Mouse (Mus musculus) limb, embryonic 10.5 days (tissue): ENCODE results near the gene Nek8. TPM values are rescaled to one million over a fixed set of nuclear protein-coding genes. Genes with fewer than 3 reads are reported as not detected.
"Not testable (repeated sequence)": the region's sequence is repeated elsewhere in the genome, so short reads cannot be mapped to it uniquely, and the experiment has no call there.

Source experiments
- DNase-seq: peaks from one replicate; pipeline ENCODE4 v3.0.0-alpha.2; 2017; ENCODE audit warnings: low spot score
- H3K27ac ChIP-seq: fragments of 300-500 bp; sonication (generic); 2 replicates; pipeline ENCODE4 v1.5.1; 2016; ENCODE audit warnings: mild to moderate bottlenecking
- H3K27me3 ChIP-seq: fragments of 300-500 bp; sonication (generic); 2 replicates; pipeline ENCODE4 v1.6.1; 2016; ENCODE audit warnings: low read depth, mild to moderate bottlenecking; ENCODE audit not compliant: poor library complexity, severe bottlenecking
- H3K36me3 ChIP-seq: fragments of 300-500 bp; sonication (generic); 2 replicates; pipeline ENCODE4 v1.6.1; 2016; ENCODE audit warnings: mild to moderate bottlenecking, moderate library complexity
- H3K4me1 ChIP-seq: fragments of 300-500 bp; sonication (generic); 2 replicates; pipeline ENCODE4 v1.6.1; 2016
- H3K4me3 ChIP-seq: fragments of 300-500 bp; sonication (generic); 2 replicates; pipeline ENCODE4 v1.5.1; 2016; ENCODE audit warnings: mild to moderate bottlenecking, moderate library complexity
- H3K9me3 ChIP-seq: fragments of 300-500 bp; sonication (generic); replicated peaks from 2 replicates; pipeline ENCODE4 v1.6.1; 2016; ENCODE audit warnings: mild to moderate bottlenecking
- WGBS: fragments of 180-500 bp; shearing (Covaris S2); methylation state at CpG from one replicate; pipeline ENCODE4 v1.1.7; 2016; 5-methylcytosine and 5-hydroxymethylcytosine counted together
- polyA plus RNA-seq: library from polyadenylated mRNA; unstranded; fragments of >200 nt; fragmentation: Nextera tagmentation; extraction: Ambion mirVana; gene quantifications from 2 replicates; pipeline ENCODE4 v1.2.1, GENCODE M21; 2016

Nek8 gene
- polyA plus RNA-seq, 1 experiment from 2014 or later, result 19.9 TPM

DNA sequence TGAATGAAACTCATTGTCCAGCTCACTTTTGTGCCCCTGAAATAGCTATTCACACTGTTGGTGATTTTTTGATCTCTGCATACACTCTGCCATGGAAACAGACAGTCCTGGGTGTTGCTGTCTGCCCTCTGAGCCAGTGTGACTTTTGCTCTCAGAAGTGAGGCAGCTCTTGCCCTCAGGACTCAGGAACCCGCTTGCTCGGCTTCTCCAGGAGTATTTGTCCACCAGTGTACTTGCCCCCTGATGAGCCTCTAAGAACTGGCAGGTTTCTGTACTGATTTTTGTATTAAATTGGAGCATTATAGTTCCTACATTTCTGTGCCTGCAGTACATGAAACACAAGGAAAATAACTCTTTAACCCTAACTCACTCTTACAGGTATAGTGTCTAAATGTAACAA lies 33.0 kb downstream of the Nek8 start:
- Histone ChIP-seq H3K36me3 (peaks cover 57% of the 10 kb centered on the region), H3K27ac (no peak overlapping the region), H3K9me3 (no peaks in the 10 kb centered on the region), H3K27me3 (no peaks in the 10 kb centered on the region), H3K4me3 (no peak overlapping the region), H3K4me1 (no peaks in the 10 kb centered on the region)
- DNase-seq, result no peak
- WGBS, result 96% methylated on average over 2 of the region's 2 CpGs

GRCm38 (mm10) chr11:78140665-78141064 lies 35.8 kb downstream of the Nek8 start:
- peaks cover 29% of the 10 kb centered on the region for H3K36me3 ChIP-seq
- H3K4me3 ChIP-seq, result no peak overlapping the region
- H3K27ac ChIP-seq, result no peak overlapping the region
- no peak for DNase-seq
- WGBS, result 85% methylated on average over 5 of the region's 5 CpGs
- no peaks in the 10 kb centered on the region for H3K9me3 ChIP-seq
- no peaks in the 10 kb centered on the region for H3K4me1 ChIP-seq
- no peaks in the 10 kb centered on the region for H3K27me3 ChIP-seq

DNA sequence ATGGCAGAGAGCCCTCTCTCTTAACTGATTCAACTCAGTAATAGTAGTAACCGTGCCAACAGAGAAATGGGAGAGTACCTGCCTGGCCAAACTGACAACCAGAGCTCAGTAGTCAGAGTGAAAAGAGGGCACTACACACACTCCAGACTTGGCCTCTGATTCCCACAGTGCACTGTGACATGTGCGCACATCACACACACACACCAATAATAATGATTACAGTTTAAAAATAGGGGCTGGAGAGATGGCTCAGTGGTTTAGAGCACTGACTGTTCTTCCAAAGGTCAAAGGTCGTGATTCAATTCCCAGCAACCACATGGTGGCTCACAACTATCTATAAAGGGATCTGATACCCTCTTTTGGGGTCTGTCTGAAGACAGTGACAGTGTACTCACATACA lies 38.5 kb downstream of the Nek8 start:
- Histone ChIP-seq H3K36me3 (peaks cover 4% of the 10 kb centered on the region), H3K4me1 (no peaks in the 10 kb centered on the region), H3K27ac (no peak overlapping the region), H3K27me3 (no peaks in the 10 kb centered on the region), H3K9me3 (no peaks in the 10 kb centered on the region), H3K4me3 (no peak overlapping the region)
- no peak for DNase-seq
- WGBS, result 88% methylated on average over 3 of the region's 3 CpGs

GRCm38 (mm10) chr11:78137584-78137983 lies 38.9 kb downstream of the Nek8 start:
- Histone ChIP-seq H3K4me3 (no peak overlapping the region), H3K4me1 (no peaks in the 10 kb centered on the region), H3K9me3 (no peaks in the 10 kb centered on the region), H3K36me3 (0 out of 2 replicates have a peak, but pooled peaks cover 4% of the 10 kb centered on the region), H3K27ac (no peak overlapping the region), H3K27me3 (no peaks in the 10 kb centered on the region)
- WGBS, result 87% methylated on average over 4 of the region's 4 CpGs
- no peak for DNase-seq

DNA sequence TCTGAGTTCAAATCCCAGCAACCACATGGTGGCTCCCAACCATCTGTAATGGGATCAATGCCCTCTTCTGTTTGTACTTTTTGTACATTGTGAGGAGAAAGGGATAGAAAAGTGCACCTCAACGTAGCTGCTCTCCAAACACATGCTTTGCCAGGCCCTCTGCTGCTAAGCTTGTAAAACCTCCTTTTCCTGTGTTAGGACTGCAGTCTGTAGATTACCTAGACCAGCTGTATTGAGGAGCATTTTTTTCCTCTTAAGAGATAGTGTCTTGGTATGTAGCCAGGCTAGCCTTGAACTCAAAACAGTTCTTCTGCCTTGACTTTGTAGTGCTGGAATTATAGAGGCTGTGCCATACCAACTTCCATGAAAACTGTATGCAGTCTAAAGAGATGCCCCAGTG lies 40.3 kb downstream of the Nek8 start:
- Histone ChIP-seq H3K4me3 (no peak overlapping the region), H3K36me3 (peaks cover 11% of the 10 kb centered on the region), H3K4me1 (no peaks in the 10 kb centered on the region), H3K27ac (no peak overlapping the region), H3K27me3 (no peaks in the 10 kb centered on the region), H3K9me3 (no peaks in the 10 kb centered on the region)
- 95% methylated on average over 1 of the region's 1 CpGs for WGBS
- DNase-seq, result no peak

- not testable (repeated sequence) for H3K4me3 ChIP-seq, DNase-seq, H3K27me3 ChIP-seq, H3K4me1 ChIP-seq, H3K9me3 ChIP-seq, H3K27ac ChIP-seq
- peaks cover 12% of the 10 kb centered on the region for H3K36me3 ChIP-seq
- 92% methylated on average over 7 of the region's 7 CpGs for WGBS
Measured at GRCm38 (mm10) chr11:78135314-78135713, 41.2 kb downstream of the Nek8 start.

DNA sequence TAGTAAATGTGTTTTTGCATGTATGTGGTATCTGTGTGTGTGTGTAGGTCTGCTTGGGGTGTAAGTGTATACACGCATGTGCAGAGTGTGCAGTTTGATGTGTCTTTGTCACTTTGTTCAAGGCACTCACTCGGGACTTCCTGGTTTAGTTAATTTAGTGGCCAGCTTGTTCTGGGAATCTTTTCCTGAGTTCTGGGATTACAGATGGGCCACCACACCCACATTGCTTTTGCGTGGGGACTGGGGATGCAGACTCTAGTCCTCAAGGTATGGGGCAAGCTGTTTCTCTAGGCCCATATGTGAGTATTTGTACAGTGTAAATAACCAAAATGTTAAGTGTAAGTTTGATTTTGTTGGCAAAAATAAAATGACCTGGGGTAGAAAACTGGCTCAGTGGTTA lies 42.1 kb downstream of the Nek8 start:
- no peak overlapping the region for H3K27ac ChIP-seq
- H3K27me3 ChIP-seq, result no peaks in the 10 kb centered on the region
- H3K4me3 ChIP-seq, result no peak overlapping the region
- no peaks in the 10 kb centered on the region for H3K9me3 ChIP-seq
- 84% methylated on average over 3 of the region's 3 CpGs for WGBS
- no peaks in the 10 kb centered on the region for H3K4me1 ChIP-seq
- DNase-seq, result no peak
- peaks cover 16% of the 10 kb centered on the region for H3K36me3 ChIP-seq

GRCm38 (mm10) chr11:78133915-78134314 lies 42.6 kb downstream of the Nek8 start:
- WGBS, result 89% methylated on average over 6 of the region's 6 CpGs
- H3K4me1 ChIP-seq, result no peaks in the 10 kb centered on the region
- no peaks in the 10 kb centered on the region for H3K9me3 ChIP-seq
- DNase-seq, result no peak
- H3K4me3 ChIP-seq, result no peak overlapping the region
- no peak overlapping the region for H3K27ac ChIP-seq
- peaks cover 20% of the 10 kb centered on the region for H3K36me3 ChIP-seq
- H3K27me3 ChIP-seq, result no peaks in the 10 kb centered on the region

DNA sequence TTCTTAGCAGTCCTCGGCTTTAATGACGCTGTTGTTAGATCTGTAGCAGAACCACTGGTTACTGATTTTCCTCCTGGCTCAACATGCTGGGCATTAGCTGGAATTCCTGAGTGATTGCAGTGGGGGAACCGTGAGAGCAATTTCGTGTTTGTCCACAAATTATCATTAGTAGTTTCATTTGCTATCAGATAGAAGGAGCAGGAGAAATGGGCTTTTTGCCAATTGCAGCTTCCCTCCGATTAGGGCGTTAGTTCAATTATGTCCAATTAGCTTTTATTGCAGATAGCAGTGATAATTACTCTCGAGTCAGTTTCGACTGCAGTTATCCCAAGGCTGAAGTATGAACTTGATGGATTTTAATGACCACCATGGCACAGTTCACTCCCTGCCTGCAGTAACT lies 47.0 kb downstream of the Nek8 start:
- H3K27me3 ChIP-seq, result no peaks in the 10 kb centered on the region
- H3K4me3 ChIP-seq, result no peak overlapping the region
- H3K4me1 ChIP-seq, result no peaks in the 10 kb centered on the region
- no peak overlapping the region for H3K27ac ChIP-seq
- H3K36me3 ChIP-seq, result peaks cover 22% of the 10 kb centered on the region
- DNase-seq, result no peak
- WGBS, result 78% methylated on average over 8 of the region's 8 CpGs
- no peaks in the 10 kb centered on the region for H3K9me3 ChIP-seq

- Histone ChIP-seq H3K27ac (no peak overlapping the region), H3K36me3 (peaks cover 24% of the 10 kb centered on the region), H3K4me1 (no peaks in the 10 kb centered on the region), H3K27me3 (no peaks in the 10 kb centered on the region), H3K9me3 (no peaks in the 10 kb centered on the region), H3K4me3 (no peak overlapping the region)
- DNase-seq, result no peak
- WGBS, result 86% methylated on average over 4 of the region's 4 CpGs
Measured at GRCm38 (mm10) chr11:78126739-78127138, 49.7 kb downstream of the Nek8 start.

DNA sequence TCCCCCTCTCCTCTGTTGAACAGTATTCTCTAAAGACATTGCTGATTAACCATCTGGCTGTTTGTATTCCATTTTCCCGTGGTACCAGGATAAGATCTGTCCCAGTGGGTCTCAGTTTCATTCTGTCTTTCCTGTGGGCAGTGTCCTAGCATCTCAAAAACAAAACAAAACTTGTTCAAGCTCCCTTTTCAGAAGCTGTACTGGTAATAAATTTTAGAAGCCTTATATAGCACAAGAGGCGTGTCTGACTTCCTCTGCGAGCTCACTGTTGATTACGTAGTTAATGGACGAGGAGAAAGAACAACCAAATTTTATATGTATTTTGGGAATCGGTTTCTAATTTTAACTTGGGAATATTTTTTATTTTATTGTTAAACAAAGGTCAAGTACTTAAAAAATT lies 50.8 kb downstream of the Nek8 start:
- 86% methylated on average over 6 of the region's 6 CpGs for WGBS
- peaks cover 16% of the 10 kb centered on the region for H3K36me3 ChIP-seq
- no peak for DNase-seq

GRCm38 (mm10) chr11:78123782-78124181 lies 52.7 kb downstream of the Nek8 start:
- H3K9me3 ChIP-seq, result no peaks in the 10 kb centered on the region
- H3K4me3 ChIP-seq, result no peak overlapping the region
- H3K27me3 ChIP-seq, result no peaks in the 10 kb centered on the region
- peaks cover 16% of the 10 kb centered on the region; the same call in 1 of the 2 replicates for H3K36me3 ChIP-seq
- no peak for DNase-seq
- 0 out of 2 replicates have a peak, but pooled peaks cover 3% of the 10 kb centered on the region for H3K4me1 ChIP-seq
- no peak overlapping the region for H3K27ac ChIP-seq

More for the DNA sequence above, 50.8 kb downstream of the Nek8 start:
- no peaks in the 10 kb centered on the region for H3K9me3 ChIP-seq
- H3K4me3 ChIP-seq, result no peak overlapping the region
- no peaks in the 10 kb centered on the region for H3K27me3 ChIP-seq
- H3K27ac ChIP-seq, result no peak overlapping the region
- H3K4me1 ChIP-seq, result no peaks in the 10 kb centered on the region

DNA sequence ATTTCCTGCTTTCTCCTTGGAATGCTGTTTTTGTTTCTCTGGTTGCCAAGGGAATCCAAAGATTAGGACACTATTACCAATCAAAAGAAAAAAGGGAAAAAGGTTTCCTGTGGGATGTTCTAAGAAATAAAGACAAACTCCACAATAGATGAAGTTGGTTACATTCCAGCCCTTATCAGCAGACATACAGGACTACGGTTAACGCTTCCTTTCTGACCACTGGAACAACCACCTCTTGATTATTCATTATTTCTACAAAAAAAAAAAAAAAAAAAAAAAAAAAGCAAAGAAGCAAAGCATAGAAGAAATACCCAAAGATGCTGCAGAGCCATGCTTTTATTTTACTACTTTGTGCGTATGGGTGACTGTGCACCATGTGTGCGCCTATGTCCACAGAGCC lies 53.7 kb downstream of the Nek8 start:
- Histone ChIP-seq H3K4me3 (no peak overlapping the region), H3K4me1 (0 out of 2 replicates have a peak, but pooled peaks cover 3% of the 10 kb centered on the region), H3K9me3 (no peaks in the 10 kb centered on the region), H3K27me3 (no peaks in the 10 kb centered on the region), H3K36me3 (peaks cover 16% of the 10 kb centered on the region; the same call in 1 of the 2 replicates), H3K27ac (no peak overlapping the region)
- DNase-seq, result no peak
- 95% methylated on average over 4 of the region's 4 CpGs for WGBS

GRCm38 (mm10) chr11:78121176-78121575 lies 55.3 kb downstream of the Nek8 start:
- H3K4me3 ChIP-seq, result no peak overlapping the region
- 88% methylated on average over 5 of the region's 5 CpGs for WGBS
- H3K27me3 ChIP-seq, result no peaks in the 10 kb centered on the region
- peaks cover 12% of the 10 kb centered on the region for H3K4me1 ChIP-seq
- no peak for DNase-seq
- peaks cover 14% of the 10 kb centered on the region; the same call in 1 of the 2 replicates for H3K36me3 ChIP-seq
- no peak overlapping the region for H3K27ac ChIP-seq
- no peaks in the 10 kb centered on the region for H3K9me3 ChIP-seq
